Mouse (Mus musculus) heart, adult 2 months (tissue): ENCODE results near the gene Vegfa. TPM values are rescaled to one million over a fixed set of nuclear protein-coding genes. Genes with fewer than 3 reads are reported as not detected.

ENCODE experiments used
- DNase-seq, 2 experiments: peaks; one replicate each; pipeline ENCODE4 v3.0.0; 2021
- H3K27ac ChIP-seq: fragments of 200-600 bp; 2 replicates; pipeline ENCODE4 v1.8.1; 2022
- H3K27me3 ChIP-seq: fragments of 200-500 bp; 2 replicates; pipeline ENCODE4 v1.6.1; 2012; ENCODE audit warnings: mild to moderate bottlenecking, low read length, inconsistent platforms, mixed read lengths; ENCODE audit not compliant: control insufficient read depth, insufficient read depth
- H3K36me3 ChIP-seq: fragments of 200-500 bp; 2 replicates; pipeline ENCODE4 v1.6.1; 2012; ENCODE audit warnings: low read length, inconsistent platforms; ENCODE audit not compliant: control insufficient read depth, insufficient read depth
- H3K4me1 ChIP-seq: fragments of 200-500 bp; 2 replicates; pipeline ENCODE4 v1.6.1; 2011; ENCODE audit warnings: low read length; ENCODE audit not compliant: control insufficient read depth, insufficient read depth
- H3K4me3 ChIP-seq: fragments of 200-600 bp; 2 replicates; pipeline ENCODE4 v1.8.1; 2022
- H3K79me2 ChIP-seq: fragments of 200-500 bp; replicated peaks from 2 replicates; pipeline ENCODE4 v1.6.1; 2012; ENCODE audit warnings: mild to moderate bottlenecking, inconsistent platforms, low read length, moderate library complexity, mixed read lengths; ENCODE audit not compliant: control insufficient read depth, insufficient read depth
- H3K9ac ChIP-seq: fragments of 200-500 bp; 2 replicates; pipeline ENCODE4 v1.6.1; 2012; ENCODE audit warnings: low read depth, mild to moderate bottlenecking, control low read depth, inconsistent platforms, low read length, mixed read lengths
- CTCF ChIP-seq: fragments of 200-600 bp; IDR thresholded peaks from 2 replicates; pipeline ENCODE4 v1.8.1; 2022; ENCODE audit warnings: antibody characterized with exemption, mild to moderate bottlenecking, moderate library complexity
- EP300 ChIP-seq: fragments of 200-500 bp; IDR thresholded peaks from 2 replicates; pipeline ENCODE4 v1.6.1; 2011; ENCODE audit warnings: low read depth, low read length, control low read depth; ENCODE audit not compliant: insufficient read depth
- POLR2A ChIP-seq: fragments of 200-500 bp; IDR thresholded peaks from 2 replicates; pipeline ENCODE4 v1.6.1; 2011; ENCODE audit warnings: mild to moderate bottlenecking, low read depth, low read length, control low read depth; ENCODE audit not compliant: insufficient read depth
- WGBS: fragments of 180-500 bp; shearing (Covaris S2); methylation state at CpG from one replicate; pipeline ENCODE4 v1.1.7; 2018; 5-methylcytosine and 5-hydroxymethylcytosine counted together
- intact Hi-C: fragments of 180-260 bp; cut with DNase I; formaldehyde crosslinking; loops from one replicate; pipeline ENCODE4 v1.15.1; 2025
- polyA plus RNA-seq: library from polyadenylated mRNA; depleted of rRNA; stranded (reverse); fragments of >200 nt; gene quantifications from 2 replicates; pipeline ENCODE4 v1.2.3, GENCODE M21; 2012
- total RNA-seq, 2 experiments: library from RNA; stranded (reverse); gene quantifications; 2 replicates each; pipeline ENCODE4 v1.2.3; 2021

Vegfa gene
- total and polyA plus RNA-seq, 3 experiments: 207 to 384 (median 328) TPM

DNA sequence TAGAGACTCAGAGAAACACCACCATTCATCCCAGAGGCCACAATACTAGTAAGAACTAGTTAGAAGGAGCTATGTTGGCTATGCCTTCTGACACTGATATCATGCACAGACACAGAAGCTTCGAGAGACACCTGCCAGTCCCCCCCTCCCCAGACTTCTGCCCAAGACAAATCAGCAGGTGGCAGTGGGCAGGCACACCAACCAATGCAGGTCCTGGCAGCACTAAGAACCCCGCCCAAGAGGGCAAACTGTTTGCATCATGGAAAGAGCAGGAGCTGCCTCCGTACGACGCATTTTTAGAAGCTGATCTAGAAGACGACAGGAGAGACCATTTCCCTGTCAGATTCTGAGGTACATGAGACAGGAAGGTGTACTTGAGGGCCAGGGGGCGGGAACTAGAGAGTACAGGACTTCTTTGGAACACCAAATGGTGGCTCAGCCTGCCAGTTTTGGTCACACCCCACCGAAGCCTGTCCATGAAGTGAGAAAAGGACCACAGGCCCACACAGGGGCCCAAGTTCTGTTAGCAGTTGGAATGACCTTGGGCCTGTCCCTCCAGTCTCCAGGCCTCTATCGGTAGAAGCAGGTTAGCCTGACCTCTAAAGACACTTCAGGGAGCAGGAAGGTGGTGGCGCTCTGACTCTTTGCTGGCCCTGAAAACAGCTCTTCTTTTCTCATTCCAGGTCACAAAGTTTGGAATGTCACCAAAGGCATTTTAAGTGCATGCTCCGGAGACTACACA, 6.1 kb downstream of the Vegfa start:
- peaks cover 8% of the 10 kb centered on the region for H3K4me1 ChIP-seq
- peak overlapping the region; percentile 7 for H3K9ac ChIP-seq
- peak overlapping the region; percentile 96 for H3K27ac ChIP-seq
- intact Hi-C loops: loop anchor here (5.0 kb wide), 2 partner anchors 139 to 454 kb away; partner anchors contain the start of gene Hsp90ab1
- H3K79me2 ChIP-seq: 0 out of 2 replicates have a peak, but pooled peaks cover 1% of the 10 kb centered on the region
- 55% methylated on average over 11 of the region's 11 CpGs for WGBS
- 0 out of 2 replicates have a peak, but pooled peaks cover 2% of the 10 kb centered on the region for H3K36me3 ChIP-seq
- DNase-seq: peak in 1 of 2 experiments; percentile 35
- no peak for TF ChIP-seq CTCF
- 0 out of 2 replicates have a peak, but pooled peaks have one; percentile 5 for TF ChIP-seq EP300
- H3K27me3 ChIP-seq: no peaks in the 10 kb centered on the region
- H3K4me3 ChIP-seq: peak overlapping the region; percentile 32; the same call in 1 of the 2 replicates

GRCm38 (mm10) chr17:46025207-46025606, 7.0 kb downstream of the Vegfa start:
- H3K79me2 ChIP-seq: 0 out of 2 replicates have a peak, but pooled peaks cover 1% of the 10 kb centered on the region
- peaks cover 8% of the 10 kb centered on the region for H3K4me1 ChIP-seq
- no peaks in the 10 kb centered on the region for H3K27me3 ChIP-seq
- no peak for DNase-seq
- H3K9ac ChIP-seq: no peak overlapping the region
- WGBS: 77% methylated on average over 15 of the region's 15 CpGs
- H3K27ac ChIP-seq: peak overlapping the region; percentile 96; the same call in 1 of the 2 replicates
- H3K36me3 ChIP-seq: 0 out of 2 replicates have a peak, but pooled peaks cover 2% of the 10 kb centered on the region
- no peak overlapping the region for H3K4me3 ChIP-seq
- TF ChIP-seq POLR2A (no peak), CTCF (no peak), EP300 (no peak)
- intact Hi-C loops: loop anchor here (5.0 kb wide), 2 partner anchors 138 to 453 kb away; partner anchors contain the start of gene Hsp90ab1

GRCm38 (mm10) chr17:46024192-46024591, 8.0 kb downstream of the Vegfa start:
- Histone ChIP-seq H3K27ac (no peak overlapping the region), H3K36me3 (0 out of 2 replicates have a peak, but pooled peaks cover 2% of the 10 kb centered on the region), H3K79me2 (0 out of 2 replicates have a peak, but pooled peaks cover 1% of the 10 kb centered on the region), H3K9ac (no peak overlapping the region), H3K4me3 (no peak overlapping the region), H3K4me1 (peaks cover 8% of the 10 kb centered on the region), H3K27me3 (no peaks in the 10 kb centered on the region)
- intact Hi-C loops: no loop called here
- TF ChIP-seq POLR2A: no peak
- TF ChIP-seq CTCF: no peak
- no peak for TF ChIP-seq EP300
- no peak for DNase-seq
- WGBS: 89% methylated on average over 5 of the region's 5 CpGs

- intact Hi-C loops: no loop called here
- H3K9ac ChIP-seq: no peak overlapping the region
- H3K27me3 ChIP-seq: no peaks in the 10 kb centered on the region
- TF ChIP-seq POLR2A: no peak
- no peak for TF ChIP-seq EP300
- no peak for TF ChIP-seq CTCF
- 0 out of 2 replicates have a peak, but pooled peaks cover 2% of the 10 kb centered on the region for H3K36me3 ChIP-seq
- 0 out of 2 replicates have a peak, but pooled peaks cover 1% of the 10 kb centered on the region for H3K79me2 ChIP-seq
- H3K27ac ChIP-seq: no peak overlapping the region
- peaks cover 5% of the 10 kb centered on the region for H3K4me1 ChIP-seq
- WGBS: 87% methylated on average over 8 of the region's 8 CpGs
- H3K4me3 ChIP-seq: no peak overlapping the region
- no peak for DNase-seq
These were observed 8.6 kb downstream of the Vegfa start for GRCm38 (mm10) chr17:46023572-46023971.

DNA sequence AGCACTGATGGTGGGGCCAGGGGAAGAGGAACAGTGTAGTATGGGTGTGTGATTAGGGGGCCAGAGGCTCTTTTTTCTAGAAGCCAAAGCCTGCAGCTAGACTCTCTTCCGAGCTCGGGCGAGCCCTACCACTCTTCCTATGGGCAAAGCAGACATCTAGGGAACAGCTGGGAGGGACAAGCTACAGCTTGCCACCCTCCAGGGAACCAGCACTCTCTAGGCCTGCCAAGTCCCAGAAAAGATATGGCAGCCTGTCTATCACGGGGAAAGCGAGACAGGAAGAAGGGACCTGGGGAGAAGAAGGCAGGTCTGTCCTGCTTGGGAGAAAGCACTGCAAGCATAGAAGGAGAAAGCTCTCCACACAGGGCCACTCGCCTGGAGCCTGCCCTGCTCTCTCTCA, 9.2 kb downstream of the Vegfa start:
- 59% methylated on average over 6 of the region's 6 CpGs for WGBS
- Histone ChIP-seq H3K36me3 (0 out of 2 replicates have a peak, but pooled peaks cover 2% of the 10 kb centered on the region), H3K9ac (no peak overlapping the region)

GRCm38 (mm10) chr17:46022427-46022826, 9.7 kb downstream of the Vegfa start:
- Histone ChIP-seq H3K36me3 (0 out of 2 replicates have a peak, but pooled peaks cover 2% of the 10 kb centered on the region), H3K79me2 (0 out of 2 replicates have a peak, but pooled peaks cover 1% of the 10 kb centered on the region), H3K27ac (no peak overlapping the region; the same call in 1 of the 2 replicates), H3K27me3 (no peaks in the 10 kb centered on the region), H3K4me3 (no peak overlapping the region), H3K4me1 (peaks cover 3% of the 10 kb centered on the region; the same call in 1 of the 2 replicates), H3K9ac (no peak overlapping the region)
- TF ChIP-seq EP300 (no peak), CTCF (no peak), POLR2A (0 out of 2 replicates have a peak, but pooled peaks have one; percentile 8)
- DNase-seq: no peak
- intact Hi-C loops: no loop called here
- 78% methylated on average over 4 of the region's 4 CpGs for WGBS

More for the DNA sequence above, 9.2 kb downstream of the Vegfa start:
- Histone ChIP-seq H3K4me1 (peaks cover 4% of the 10 kb centered on the region; the same call in 1 of the 2 replicates), H3K27me3 (no peaks in the 10 kb centered on the region), H3K27ac (no peak overlapping the region; the same call in 1 of the 2 replicates), H3K79me2 (0 out of 2 replicates have a peak, but pooled peaks cover 1% of the 10 kb centered on the region), H3K4me3 (no peak overlapping the region)
- TF ChIP-seq POLR2A (no peak), CTCF (no peak), EP300 (no peak)
- intact Hi-C loops: no loop called here
- DNase-seq: peak in 1 of 2 experiments; percentile 35
